Mouse (Mus musculus) gastrocnemius, postnatal 4 days (tissue): ENCODE measurements around the gene Trim6. TPM values are rescaled to one million over a fixed set of nuclear protein-coding genes. Genes with fewer than 3 reads are reported as not detected.

ENCODE experiments used
- total RNA-seq, 2 experiments: library from RNA; stranded (reverse); gene quantifications; 2 replicates each; pipeline ENCODE4 v1.2.3; 2021

Gene Trim6
- total RNA-seq, 2 experiments from 2014 or later = 0.57 to 1.3 TPM

Other genes starting within 250 kb of the Trim6 start
- gene Olfr635, start 247.6 kb upstream of the Trim6 start, total RNA-seq = under 1 TPM in 1 of 2 experiments, not detected in 1; 0.03 TPM
- not detected for gene Olfr638, start 220.0 kb upstream of the Trim6 start, total RNA-seq
- gene Olfr639, start 201.5 kb upstream of the Trim6 start, total RNA-seq = under 1 TPM; 0.03 to 0.05 TPM
- not detected for gene Olfr640, start 193.2 kb upstream of the Trim6 start, total RNA-seq
- not detected for gene Olfr641, start 183.3 kb upstream of the Trim6 start, total RNA-seq
- not detected for gene Olfr642, start 166.1 kb upstream of the Trim6 start, total RNA-seq
- gene 4930516K23Rik, start 157.3 kb upstream of the Trim6 start, total RNA-seq = not detected
- not detected for gene Olfr644, start 146.9 kb upstream of the Trim6 start, total RNA-seq
- not detected for gene Olfr645, start 133.3 kb upstream of the Trim6 start, total RNA-seq
- not detected for gene Olfr646, start 113.9 kb upstream of the Trim6 start, total RNA-seq
- gene Ubqln5, start 89.0 kb upstream of the Trim6 start, total RNA-seq = not detected
- gene Olfr643, start 81.4 kb upstream of the Trim6 start, total RNA-seq = not detected
- not detected for gene Ubqln3, start 75.5 kb upstream of the Trim6 start, total RNA-seq
- gene Ubqlnl, start 68.2 kb upstream of the Trim6 start, total RNA-seq = not detected
- not detected for gene Olfm5, start 54.0 kb upstream of the Trim6 start, total RNA-seq
- gene Olfr648, start 35.4 kb upstream of the Trim6 start, total RNA-seq = not detected
- not detected for gene Olfr649, start 22.8 kb upstream of the Trim6 start, total RNA-seq
- 1 to 10 TPM; 1.8 to 2.0 TPM for gene Trim34a, start 25.7 kb downstream of the Trim6 start, total RNA-seq
- 1 to 10 TPM in 1 of 2 experiments, under 1 TPM in 1; 0.98 to 1.5 TPM for gene Trim5, start 69.3 kb downstream of the Trim6 start, total RNA-seq
- 1 to 10 TPM; 4.5 to 5.4 TPM for gene Trim12a, start 96.7 kb downstream of the Trim6 start, total RNA-seq
- under 1 TPM in 1 of 2 experiments, not detected in 1; 0.29 TPM for gene Trim34b, start 110.7 kb downstream of the Trim6 start, total RNA-seq
- gene Trim12c, start 134.6 kb downstream of the Trim6 start, total RNA-seq = 1 to 10 TPM; 2.6 to 3.5 TPM
- gene Trim30b, start 151.1 kb downstream of the Trim6 start, total RNA-seq = under 1 TPM; 0.05 to 0.08 TPM
- under 1 TPM in 1 of 2 experiments, not detected in 1; 0.21 TPM for gene Trim30c, start 182.0 kb downstream of the Trim6 start, total RNA-seq
- 1 to 10 TPM; 1.4 to 1.5 TPM for gene Trim30a, start 246.4 kb downstream of the Trim6 start, total RNA-seq